Mouse (Mus musculus) cerebellum, postnatal 36 days (tissue): Measurements from ENCODE around the gene Fras1.

ENCODE experiments used
- DNase-seq, 2 experiments: peaks; one replicate each; pipeline ENCODE4 v3.0.0; 2021 to 2022; ENCODE audit warnings: mixed read lengths in 2 of 2

Gene Fras1

DNA sequence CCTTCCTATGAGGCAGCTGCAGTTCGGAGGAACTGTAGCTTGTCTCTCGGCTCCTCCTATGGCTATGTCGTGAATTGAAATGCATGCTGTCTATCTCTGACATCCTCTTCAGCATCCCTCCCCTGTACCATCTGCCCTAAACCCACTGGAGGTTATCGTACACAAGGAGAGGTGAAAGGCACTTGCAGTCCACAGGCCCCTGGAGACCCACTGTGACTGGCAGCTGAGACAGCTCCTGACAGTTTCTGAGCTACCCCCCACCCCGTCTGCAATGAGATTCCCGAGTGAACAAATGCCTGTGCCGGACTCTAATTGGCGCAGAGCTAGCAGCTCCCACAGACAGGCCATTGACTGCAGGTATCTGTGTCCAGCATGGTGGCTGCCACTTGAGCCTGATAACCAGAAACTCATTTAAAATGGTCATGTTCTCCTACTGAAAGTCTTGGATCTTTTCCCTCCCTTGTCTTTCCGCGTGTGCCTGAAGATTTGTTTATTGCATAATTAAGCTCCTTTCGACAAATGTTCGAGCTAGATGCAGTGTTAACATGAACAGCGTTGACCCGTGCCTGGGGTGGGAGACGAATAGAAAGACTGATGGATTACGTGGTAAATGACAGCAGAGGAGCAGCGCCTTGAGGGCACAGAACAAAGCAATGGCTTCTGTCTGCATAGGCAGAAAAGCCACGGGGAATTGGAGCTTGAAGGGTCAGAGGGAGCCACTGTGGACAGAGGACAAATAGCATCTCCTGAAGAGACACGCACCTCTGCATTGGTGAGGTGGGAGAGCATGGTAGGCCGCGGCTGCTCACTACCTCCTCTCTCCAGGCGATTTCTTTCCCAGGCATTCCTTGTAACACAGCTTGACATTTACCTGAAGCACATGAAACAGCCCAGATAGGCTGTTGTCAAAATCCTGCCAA is 329.2 kb downstream of the Fras1 start:
- no peak for DNase-seq

DNA sequence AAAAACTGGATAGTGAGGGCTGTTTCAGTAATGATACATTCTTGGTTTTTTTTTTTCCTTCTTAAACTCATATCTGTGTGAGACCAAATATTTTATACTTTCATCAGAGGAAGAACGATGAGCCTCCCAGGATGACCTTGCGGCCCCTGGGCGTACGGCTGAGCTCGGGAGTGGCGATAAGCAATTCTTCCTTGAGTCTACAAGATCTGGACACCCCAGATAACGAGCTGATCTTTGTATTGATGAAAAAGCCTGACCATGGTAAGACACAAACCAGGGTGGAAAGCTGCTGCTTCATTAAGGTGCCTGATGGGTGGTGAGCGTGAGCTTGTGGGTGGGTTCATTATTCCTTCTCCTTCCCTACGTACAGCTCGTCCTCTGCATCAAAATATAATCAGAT is 334.8 kb downstream of the Fras1 start:
- DNase-seq = no peak

DNA sequence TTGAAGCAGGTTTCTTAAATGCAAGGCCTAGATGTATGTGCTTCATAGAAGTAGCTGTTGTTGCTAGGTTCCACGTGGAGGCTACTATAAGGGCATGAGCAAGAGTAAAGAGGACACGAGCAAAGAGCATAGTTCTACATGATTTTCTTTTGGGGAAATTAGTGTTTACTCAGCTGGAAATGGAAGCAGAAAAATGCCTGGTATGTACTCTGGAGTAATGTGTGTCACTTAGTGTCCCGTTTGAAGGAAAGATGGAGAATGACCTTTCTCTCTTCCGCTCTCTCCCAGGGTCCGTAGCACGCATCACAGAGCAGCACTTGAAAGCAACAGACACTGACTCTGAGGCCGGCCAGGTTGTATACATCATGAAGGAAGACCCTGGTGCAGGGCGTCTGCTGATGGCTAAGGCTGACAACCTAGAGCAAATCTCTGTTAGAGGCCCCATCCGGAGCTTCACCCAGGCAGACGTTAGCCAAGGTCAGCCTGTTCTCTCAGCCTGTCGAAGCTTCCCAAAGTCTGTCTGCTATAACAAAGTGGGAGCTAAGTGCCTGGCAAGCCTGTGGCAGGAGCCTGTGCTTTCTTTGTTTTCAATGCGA is 338.4 kb downstream of the Fras1 start:
- DNase-seq = no peak

DNA sequence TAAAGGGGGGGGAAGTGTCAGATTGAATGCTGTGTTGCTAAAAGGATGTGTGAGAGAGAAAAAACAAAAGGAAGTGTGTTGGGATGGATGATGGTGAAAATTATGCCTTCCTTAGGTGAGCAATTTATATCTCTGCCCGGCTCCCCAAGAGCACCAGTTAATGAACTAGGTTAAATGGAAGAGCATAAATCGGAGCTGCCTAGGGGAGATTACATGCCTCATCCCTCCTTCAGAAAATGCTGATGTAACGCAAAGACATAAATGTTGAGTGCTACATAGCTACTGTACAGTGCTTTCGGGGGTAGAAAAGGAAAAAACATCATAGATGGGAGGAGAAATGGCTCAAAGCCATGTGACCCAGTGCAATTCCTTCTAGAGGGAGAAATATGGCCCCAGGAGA is 339.0 kb downstream of the Fras1 start:
- no peak for DNase-seq

DNA sequence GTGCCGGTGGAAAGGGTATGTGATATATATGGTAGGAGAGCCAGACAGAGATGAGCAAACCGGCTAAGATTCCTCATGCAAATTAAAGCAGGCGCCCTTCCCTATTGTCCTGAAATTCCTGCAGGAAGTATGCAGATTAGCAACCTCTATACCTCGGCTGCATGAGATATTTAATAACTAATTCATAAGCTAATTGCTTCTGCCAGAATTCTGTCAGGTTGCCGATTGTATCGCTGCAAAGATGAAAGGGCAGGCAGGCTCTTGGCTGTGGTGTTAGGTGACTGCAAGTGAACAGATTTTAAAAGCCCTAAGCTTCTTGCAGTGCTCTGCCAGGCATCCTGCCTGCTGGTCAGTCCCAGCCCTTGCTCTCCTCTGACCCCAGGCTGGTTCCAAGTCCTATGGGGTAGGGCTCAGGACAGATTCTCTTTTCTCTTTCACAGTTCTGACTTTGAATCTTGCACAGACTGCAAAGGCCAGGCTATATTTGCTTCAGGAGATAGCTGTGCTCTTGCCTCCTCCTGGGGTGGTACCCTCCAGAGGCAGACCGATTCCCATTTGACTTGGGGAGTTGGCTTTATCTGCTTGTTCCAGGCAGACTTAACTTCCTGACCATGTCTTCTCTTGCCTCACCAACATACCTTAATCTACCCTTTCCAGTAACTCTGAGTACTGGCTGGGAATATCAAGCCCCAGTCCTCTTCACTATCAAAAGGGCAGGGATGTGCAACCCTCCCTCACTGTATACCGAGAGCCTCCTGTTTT is 342.7 kb downstream of the Fras1 start:
- DNase-seq = no peak

DNA sequence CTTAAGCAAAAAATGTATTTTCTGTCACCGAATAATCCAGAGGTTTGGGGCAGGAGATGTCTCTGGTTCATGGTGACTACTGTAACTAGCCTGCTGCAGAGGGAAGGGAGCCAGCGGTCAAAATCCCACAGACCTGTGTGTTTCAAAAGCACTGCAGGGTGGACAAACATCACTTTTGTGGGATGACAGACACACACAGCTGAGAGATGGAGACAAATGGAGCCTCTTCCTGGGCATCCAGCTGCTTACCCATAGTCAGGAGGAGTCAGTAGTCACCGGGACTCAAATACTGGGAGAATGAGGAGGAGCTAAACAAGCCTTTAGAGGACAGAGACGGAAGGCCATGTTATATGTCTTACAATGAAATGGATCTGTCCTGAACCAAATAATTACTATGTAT is 343.9 kb downstream of the Fras1 start:
- no peak for DNase-seq

DNA sequence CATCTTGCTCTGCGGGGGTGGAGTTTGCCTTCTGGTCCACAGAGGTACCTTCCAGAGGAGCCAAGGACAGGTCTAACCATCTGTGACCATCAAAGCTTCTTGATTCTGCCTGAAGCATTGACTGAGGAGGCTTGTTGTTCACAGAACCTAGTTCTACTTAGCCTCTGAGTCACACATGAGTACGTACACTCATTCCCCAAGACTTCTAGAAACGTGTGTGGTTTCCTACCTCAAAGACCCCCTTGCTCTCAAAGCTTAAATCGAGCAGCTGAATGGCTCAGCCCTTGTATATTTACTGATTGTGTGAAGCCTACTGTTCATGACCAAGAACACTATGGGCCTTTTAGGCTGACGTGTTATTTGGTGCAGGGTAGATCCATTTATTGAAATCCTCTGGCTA is 344.8 kb downstream of the Fras1 start:
- no peak for DNase-seq

DNA sequence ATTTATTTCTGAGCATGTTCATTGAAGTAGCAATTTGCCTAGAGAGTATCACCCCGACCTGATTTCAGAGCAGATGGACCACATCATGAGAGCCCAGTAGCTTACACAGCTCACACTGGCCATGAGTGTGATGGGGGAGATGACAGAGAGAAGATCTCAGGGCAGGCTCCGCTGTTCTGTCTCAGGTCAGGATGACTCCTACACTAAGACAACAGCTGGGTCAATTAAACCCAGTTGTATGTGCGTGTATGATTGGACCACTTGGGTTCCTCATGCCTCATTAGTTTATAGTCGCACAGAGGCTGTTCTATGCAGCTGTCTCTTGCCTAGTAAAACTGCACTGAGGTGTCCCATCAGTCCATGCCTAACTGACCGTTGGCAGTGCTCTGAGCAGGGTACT is 345.5 kb downstream of the Fras1 start:
- DNase-seq = no peak

DNA sequence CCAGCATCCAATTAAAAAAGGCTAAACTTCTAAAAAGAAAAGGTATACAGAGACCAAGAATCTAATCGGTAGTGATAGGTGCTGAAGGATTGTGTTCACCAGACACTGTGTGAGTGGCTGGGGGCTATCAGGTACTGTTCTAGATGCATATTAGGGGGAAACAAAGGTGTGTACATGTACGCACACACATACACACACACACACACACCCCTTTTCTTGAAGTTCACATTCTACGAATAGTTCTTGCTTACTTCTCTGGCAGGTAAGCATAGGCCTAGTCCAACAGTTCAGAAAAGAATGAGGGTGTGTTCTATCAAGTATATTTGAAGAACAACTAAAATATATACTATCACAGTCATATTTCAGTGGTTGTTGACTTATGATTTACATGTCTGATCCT is 348.9 kb downstream of the Fras1 start:
- DNase-seq = no peak

DNA sequence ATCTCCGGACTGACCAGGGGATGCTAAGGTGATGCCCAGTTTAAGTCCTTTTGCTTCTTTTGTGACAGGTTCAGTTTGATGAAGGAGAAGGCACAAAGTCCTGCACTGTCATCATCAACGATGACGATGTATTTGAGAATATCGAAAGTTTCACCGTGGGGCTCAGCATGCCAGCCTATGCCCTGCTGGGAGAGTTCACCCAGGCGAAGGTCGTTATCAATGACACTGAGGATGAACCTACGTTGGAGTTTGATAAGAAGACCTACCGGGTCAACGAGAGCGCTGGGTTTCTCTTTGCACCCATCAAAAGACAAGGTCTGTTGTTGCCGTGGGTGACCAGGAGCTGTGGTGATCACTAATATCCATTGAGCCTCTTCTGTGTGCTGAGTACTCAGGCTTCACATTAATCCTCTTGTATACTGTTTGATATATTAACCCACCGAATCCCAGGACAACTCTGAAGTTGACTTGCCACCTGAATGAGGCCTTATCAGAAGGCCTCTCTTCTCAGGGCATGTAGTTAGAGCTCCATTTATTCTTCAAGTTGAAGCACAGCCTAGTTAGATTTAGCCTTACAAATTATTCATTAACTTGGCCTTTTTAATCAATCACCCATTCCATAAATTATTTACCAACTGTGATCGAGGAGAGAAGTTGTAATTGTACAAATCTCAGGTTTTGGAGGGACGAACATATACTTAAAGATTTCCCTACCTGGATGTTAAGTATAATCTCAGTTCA is 365.6 kb downstream of the Fras1 start:
- DNase-seq = no peak

DNA sequence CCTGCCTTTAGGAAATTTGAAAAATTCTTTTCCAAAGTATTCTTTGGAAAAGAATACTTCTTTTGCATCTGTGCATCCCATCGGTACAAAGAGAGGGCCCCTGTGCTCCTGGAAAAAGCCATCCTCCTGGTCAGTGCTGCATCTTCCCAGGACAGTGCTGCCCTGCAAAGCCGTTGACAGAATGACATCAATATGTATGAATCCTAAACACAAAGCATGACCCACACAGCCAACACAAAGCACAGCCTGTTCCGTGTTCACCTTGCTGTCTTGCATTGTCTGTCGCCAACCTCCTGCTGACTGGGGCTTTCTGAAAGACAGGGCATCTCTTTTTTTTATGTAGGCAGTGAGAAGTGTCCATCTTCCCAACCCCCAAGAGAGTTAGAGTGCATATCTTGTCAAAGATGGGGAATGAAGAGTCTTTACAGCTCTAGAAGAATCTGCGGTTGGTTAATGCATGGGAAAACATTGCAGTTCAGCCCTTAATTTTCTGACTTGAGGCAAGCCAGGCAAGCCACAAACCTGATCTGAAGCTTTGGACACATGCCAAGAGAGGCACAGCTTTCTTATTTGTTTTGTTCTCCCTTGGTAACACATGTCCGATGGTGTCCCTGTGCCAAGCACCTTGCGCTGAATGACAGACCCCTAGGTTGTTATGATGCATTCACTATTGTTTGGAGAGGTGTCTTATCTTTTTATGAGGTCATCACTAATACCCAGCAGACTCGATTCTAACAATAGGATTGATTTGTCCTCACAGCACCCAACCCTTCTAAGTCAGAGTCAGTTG is 373.6 kb downstream of the Fras1 start:
- DNase-seq = no peak

DNA sequence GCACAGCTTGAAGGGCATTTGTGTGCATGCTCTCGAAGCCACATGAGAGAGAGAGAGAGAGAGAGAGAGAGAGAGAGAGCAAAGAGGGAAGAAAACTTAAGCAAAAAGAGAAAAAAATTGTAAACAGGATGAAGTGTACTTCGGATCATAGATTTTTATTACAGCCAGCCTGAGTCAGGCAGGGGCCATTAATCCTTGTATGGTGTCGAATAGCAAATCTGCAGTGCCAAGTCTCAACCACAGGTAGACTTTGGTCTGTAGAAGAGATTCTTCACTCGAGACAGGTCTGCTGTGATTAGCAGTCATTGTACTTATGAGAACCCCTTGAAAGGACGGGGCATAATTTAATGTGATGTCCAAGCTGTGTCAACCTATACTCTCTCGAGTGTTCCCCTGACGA is 383.9 kb downstream of the Fras1 start:
- no peak for DNase-seq

DNA sequence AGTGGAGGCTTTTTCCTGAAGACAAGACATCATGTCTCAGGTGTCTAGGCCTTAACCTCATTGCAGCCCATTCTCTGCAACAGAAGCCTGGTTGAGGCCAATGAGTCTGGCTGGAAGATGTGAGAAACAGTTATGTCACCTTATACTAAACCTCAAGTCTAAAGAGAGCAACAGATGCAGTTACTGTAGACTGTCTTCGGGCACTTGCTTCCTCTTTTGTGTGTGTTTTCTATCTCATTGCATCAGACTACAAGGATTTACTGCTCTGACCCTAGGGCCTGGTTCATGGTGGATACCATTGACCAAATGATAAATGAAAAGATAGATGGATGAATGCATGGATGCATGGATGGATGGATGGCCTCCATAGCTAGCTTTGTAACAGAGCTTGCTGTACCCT is 388.3 kb downstream of the Fras1 start:
- no peak for DNase-seq

DNA sequence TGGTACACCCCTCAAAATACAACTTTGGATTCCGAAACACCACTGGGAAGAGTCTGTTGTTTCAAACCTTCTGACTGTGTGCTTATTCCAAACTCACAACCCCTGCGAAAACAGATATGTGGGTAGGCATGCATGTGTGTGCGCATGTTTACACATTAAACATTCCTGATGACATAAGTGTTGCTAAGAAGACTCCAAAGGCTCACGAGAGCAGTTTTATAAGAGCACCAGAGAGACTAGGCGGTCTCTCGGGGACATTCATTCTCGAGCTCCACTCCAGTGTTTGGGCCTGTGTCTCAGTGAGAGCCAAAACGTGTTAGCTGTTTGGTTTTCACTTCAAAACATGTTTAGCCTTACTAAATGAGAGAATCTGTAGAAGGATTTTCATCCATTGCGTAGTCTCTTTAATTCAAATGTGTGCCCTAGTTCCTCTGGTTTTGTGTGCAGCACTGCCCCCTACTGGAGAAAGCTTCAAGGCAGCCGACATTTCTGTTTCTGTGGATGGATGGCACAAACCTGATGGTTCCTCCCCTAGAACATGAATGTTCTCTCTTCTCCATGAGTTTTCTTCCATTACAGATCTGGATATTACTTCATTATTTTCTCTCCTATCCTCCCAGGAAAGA is 395.2 kb downstream of the Fras1 start:
- peak; percentile 53 to 58 for DNase-seq

DNA sequence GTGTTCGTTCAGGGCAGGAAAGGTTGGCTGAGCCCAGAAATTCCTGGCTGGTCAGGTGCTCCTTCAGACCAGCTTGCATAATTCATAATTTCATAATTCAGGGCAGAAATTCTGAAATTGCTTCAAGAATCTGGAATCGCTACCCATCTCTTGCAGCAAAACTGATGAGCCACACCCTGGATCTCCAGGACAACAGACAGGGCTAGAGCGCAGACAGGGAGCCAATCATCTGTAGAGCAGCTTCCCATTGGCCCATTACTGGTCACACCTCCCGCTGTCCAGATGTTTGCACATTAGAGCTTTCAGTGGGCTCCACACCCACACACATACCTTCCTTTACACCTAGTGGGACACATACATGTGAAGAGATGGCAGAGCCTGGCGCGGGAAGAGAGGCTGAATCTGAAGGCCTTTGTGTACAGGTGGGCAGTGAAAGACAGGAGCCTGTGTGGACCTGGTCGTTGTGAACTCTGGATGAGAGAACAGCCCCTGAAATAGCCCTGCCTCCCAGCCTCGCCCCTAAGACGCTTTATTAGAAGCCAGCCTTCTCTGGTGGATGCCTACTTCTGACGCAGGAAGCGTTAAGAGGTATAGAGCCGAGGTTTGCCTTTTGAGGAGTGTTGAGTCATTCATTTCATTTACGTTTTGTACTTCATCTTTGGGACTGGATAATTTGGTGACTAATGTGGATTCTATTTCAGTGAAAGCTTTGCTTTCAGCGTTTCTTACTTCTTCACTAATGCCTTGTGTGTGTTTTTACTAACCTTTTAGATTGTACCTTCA is 409.9 kb downstream of the Fras1 start:
- no peak for DNase-seq

DNA sequence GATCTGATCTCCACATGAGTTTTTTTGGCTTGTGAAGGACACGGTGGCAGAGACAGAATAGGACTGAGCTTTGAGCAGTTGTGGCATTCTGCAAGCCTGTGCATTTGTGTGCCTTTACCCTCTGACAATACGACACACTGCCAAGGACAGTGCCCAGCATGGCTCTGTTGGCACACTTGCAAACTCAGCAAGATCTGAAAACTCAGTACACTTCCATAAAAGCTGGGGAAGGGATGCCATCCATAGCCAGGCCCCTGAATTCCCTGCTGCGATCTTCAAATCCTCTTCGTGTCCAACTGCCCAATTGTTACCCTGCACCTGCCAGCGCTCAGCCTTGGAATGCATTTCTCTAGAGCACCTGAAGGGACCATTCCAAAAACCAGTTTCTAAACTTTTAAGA is 411.3 kb downstream of the Fras1 start:
- DNase-seq = no peak

DNA sequence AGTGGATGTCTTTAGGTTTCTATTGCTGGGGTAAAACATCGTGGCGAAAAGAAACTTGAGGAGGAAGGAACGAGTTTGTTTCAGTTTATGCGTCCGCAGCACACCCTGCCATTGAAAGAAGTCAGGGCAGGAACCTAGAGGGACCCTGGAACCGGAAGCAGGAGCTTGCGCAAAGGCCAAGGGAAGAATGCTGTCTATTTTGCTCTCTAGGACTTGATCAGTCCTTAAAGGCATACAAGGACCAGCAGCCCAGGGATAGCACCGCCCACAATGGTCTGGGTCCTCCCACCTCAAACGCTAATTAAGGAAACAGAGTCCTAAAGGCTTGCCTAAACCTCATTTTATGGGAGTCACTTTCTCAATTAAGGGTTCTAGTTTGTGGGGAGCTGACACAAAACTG is 418.7 kb downstream of the Fras1 start:
- no peak for DNase-seq

DNA sequence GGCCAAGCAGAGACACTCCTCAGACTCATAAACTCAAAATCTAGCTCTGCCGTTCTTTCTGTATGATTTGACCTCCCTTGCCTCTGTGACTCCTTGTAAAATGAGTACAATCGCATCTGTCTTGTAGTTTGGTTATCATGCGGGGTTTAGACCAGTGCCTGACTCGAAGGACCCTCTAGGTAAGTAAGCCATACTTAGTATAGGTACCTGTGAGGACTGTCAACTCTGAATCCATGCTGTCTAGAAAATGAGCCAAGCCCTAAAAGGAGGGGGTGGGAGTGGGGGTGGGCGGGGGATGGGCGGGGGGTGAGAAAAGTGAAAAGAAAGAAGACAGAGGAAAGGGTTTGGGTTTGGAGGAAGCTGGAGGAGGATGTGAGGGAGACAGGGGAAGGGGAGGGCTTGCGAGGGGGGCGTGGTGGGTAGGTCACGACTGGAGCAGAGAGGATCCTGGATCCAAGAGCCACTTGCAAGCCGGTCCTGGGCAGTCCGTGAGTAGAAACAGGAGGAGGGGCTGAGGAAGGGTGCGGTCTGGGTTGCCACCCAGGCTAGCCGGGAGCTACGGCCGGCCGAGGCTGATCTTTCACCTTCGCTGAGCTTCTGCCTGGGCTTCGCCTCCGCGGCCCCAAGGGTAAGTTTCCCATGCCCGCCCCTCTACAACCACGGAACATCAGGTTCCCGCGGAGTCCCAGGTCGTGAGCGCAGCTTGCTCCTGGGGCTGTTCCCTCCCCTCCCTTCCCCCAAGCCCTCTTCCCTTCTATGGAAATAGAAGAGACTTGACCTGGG is 419.4 kb downstream of the Fras1 start, which contains the start of gene Anxa3:
TSS of gene Anxa3 (plus strand) at position 404 of the 783 bp plus-strand sequence.
- DNase-seq = no peak

DNA sequence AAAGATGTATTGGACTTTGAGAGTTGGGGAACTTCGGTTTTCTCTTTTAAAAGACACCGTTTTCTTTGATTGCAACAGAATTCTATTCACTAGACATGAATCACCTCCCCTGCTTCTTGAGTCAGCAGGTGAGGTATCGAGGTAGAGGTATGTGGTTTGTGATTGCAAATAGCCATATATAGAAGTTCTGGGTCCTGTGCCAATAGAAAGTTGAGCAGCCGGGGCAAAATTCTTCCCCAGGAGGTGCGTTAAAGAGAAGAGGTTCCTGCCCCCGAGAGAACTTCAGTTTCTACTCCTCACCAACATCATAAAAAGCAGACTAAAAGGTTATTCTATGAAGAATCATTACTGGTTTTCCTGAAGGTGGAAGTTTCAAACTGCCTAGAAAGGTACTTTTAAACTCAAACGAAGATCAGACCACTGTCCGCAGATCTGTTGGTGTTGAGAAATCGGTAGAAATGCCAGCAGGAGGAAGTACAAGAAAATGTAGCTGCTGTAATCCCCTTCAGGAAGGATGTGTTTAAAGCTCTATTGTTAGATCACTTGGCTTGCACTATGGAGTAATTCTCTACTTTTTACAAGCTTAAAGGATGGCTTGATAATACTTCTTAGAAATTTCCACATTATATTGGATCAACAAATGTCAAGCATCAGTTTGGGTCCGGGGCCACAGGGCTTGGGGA is 420.3 kb downstream of the Fras1 start:
- DNase-seq = no peak
